Mouse (Mus musculus) stomach, postnatal 0 days (tissue): ENCODE data around the gene Bag3. TPM values are rescaled to one million over a fixed set of nuclear protein-coding genes. Genes with fewer than 3 reads are reported as not detected.
A peak's percentile ranks its signal among the peaks of the same experiment; 100 is the strongest.

Experiments
- ATAC-seq: fragments of 200-750 bp; cut with Nextera tagmentation; 2 replicates; pipeline ENCODE4 v1.8.0; 2017; ENCODE audit not compliant: low FRiP score, low TSS enrichment
- DNase-seq: peaks from one replicate; pipeline ENCODE4 v3.0.0-alpha.2; 2016; ENCODE audit warnings: low spot score
- H3K27ac ChIP-seq: fragments of 300-500 bp; sonication (generic); replicated peaks from 2 replicates; pipeline ENCODE4 v1.5.1; 2014; ENCODE audit warnings: mild to moderate bottlenecking, control low read depth
- H3K27me3 ChIP-seq: fragments of 300-500 bp; sonication (generic); 2 replicates; pipeline ENCODE4 v1.6.1; 2014; ENCODE audit warnings: low read length; ENCODE audit not compliant: control insufficient read depth, insufficient read depth
- H3K36me3 ChIP-seq: fragments of 300-500 bp; sonication (generic); 2 replicates; pipeline ENCODE4 v1.6.1; 2014; ENCODE audit warnings: low read length, mixed read lengths; ENCODE audit not compliant: control insufficient read depth, insufficient read depth
- H3K4me1 ChIP-seq: fragments of 300-500 bp; sonication (generic); replicated peaks from 2 replicates; pipeline ENCODE4 v1.6.1; 2014; ENCODE audit warnings: antibody characterized with exemption; ENCODE audit not compliant: control insufficient read depth, insufficient read depth
- H3K4me2 ChIP-seq: fragments of 300-500 bp; sonication (generic); replicated peaks from 2 replicates; pipeline ENCODE4 v1.6.1; 2014; ENCODE audit warnings: low read depth, mild to moderate bottlenecking, control low read depth, moderate library complexity
- H3K4me3 ChIP-seq: fragments of 300-500 bp; sonication (generic); 2 replicates; pipeline ENCODE4 v1.5.1; 2014; ENCODE audit warnings: low read depth, low read length, control low read depth
- H3K9ac ChIP-seq: fragments of 300-500 bp; sonication (generic); 2 replicates; pipeline ENCODE4 v1.6.1; 2014; ENCODE audit warnings: mild to moderate bottlenecking, low read length, control low read depth, mixed read lengths
- H3K9me3 ChIP-seq: fragments of 300-500 bp; sonication (generic); 2 replicates; pipeline ENCODE4 v1.6.1; 2016; ENCODE audit warnings: low read length; ENCODE audit not compliant: control insufficient read depth
- CTCF ChIP-seq: IDR thresholded peaks from 2 replicates; pipeline ENCODE4 v1.5.1; 2016; ENCODE audit warnings: antibody characterized with exemption, low read depth, mild to moderate bottlenecking, moderate library complexity
- EP300 ChIP-seq: optimal IDR thresholded peaks from 2 replicates; pipeline ENCODE3; 2016; ENCODE audit warnings: antibody characterized with exemption
- WGBS: fragments of 180-500 bp; shearing (Covaris S2); extraction: QIAGEN DNeasy Blood & Tissue Kit; methylation state at CpG from one replicate; pipeline ENCODE4 v1.1.7; 2014; 5-methylcytosine and 5-hydroxymethylcytosine counted together
- polyA plus RNA-seq: library from polyadenylated mRNA; unstranded; fragments of >200 nt; fragmentation: Nextera tagmentation; extraction: Ambion mirVana; gene quantifications from 2 replicates; pipeline ENCODE4 v1.2.1, GENCODE M21; 2015

The Bag3 gene
- polyA plus RNA-seq, 1 experiment from 2014 or later, result 17.7 TPM

- Histone ChIP-seq H3K9me3 (no peaks in the 10 kb centered on the region), H3K27ac (peak overlapping the region; percentile 99), H3K36me3 (no peaks in the 10 kb centered on the region), H3K4me2 (peak overlapping the region; percentile 80), H3K9ac (peak overlapping the region; percentile 98; the same call in 1 of the 2 replicates), H3K4me3 (peak overlapping the region; percentile 90), H3K4me1 (peaks cover 13% of the 10 kb centered on the region), H3K27me3 (no peaks in the 10 kb centered on the region)
- no peak for DNase-seq
- TF ChIP-seq EP300 (no peak), CTCF (no peak)
- ATAC-seq, result no peak
- WGBS, result 58% methylated on average over 3 of the region's 3 CpGs
Observed at GRCm38 (mm10) chr7:128524641-128525040, 1.2 kb downstream of the Bag3 start.

GRCm38 (mm10) chr7:128526611-128527010 is 3.2 kb downstream of the Bag3 start:
- Histone ChIP-seq H3K27ac (no peak overlapping the region), H3K4me1 (peaks cover 15% of the 10 kb centered on the region)

GRCm38 (mm10) chr7:128528596-128528995 is 5.2 kb downstream of the Bag3 start:
- H3K9me3 ChIP-seq, result no peaks in the 10 kb centered on the region
- no peaks in the 10 kb centered on the region for H3K27me3 ChIP-seq
- H3K27ac ChIP-seq, result peak overlapping the region; percentile 82
- H3K9ac ChIP-seq, result no peak overlapping the region
- H3K4me3 ChIP-seq, result no peak overlapping the region
- no peak for ATAC-seq
- H3K4me1 ChIP-seq, result peaks cover 27% of the 10 kb centered on the region
- H3K36me3 ChIP-seq, result no peaks in the 10 kb centered on the region
- no peak for DNase-seq
- TF ChIP-seq EP300, result no peak
- TF ChIP-seq CTCF, result no peak
- 55% methylated on average over 9 of the region's 9 CpGs for WGBS
- peak overlapping the region; percentile 23; the same call in 1 of the 2 replicates for H3K4me2 ChIP-seq

More at GRCm38 (mm10) chr7:128526611-128527010, 3.2 kb downstream of the Bag3 start:
- H3K27me3 ChIP-seq, result no peaks in the 10 kb centered on the region
- H3K9me3 ChIP-seq, result no peaks in the 10 kb centered on the region
- no peak for TF ChIP-seq CTCF
- no peak for TF ChIP-seq EP300
- H3K9ac ChIP-seq, result no peak overlapping the region
- ATAC-seq (no peak), DNase-seq (no peak)
- H3K4me3 ChIP-seq, result no peak overlapping the region
- WGBS, result 45% methylated on average over 6 of the region's 6 CpGs
- no peak overlapping the region for H3K4me2 ChIP-seq
- H3K36me3 ChIP-seq, result no peaks in the 10 kb centered on the region

GRCm38 (mm10) chr7:128529126-128529525 is 5.7 kb downstream of the Bag3 start:
- Histone ChIP-seq H3K36me3 (no peaks in the 10 kb centered on the region), H3K9me3 (no peaks in the 10 kb centered on the region), H3K27me3 (no peaks in the 10 kb centered on the region), H3K9ac (peak overlapping the region; percentile 32; the same call in 1 of the 2 replicates), H3K4me2 (no peak overlapping the region), H3K27ac (peak overlapping the region; percentile 82), H3K4me3 (no peak overlapping the region), H3K4me1 (peaks cover 28% of the 10 kb centered on the region)
- 35% methylated on average over 6 of the region's 6 CpGs for WGBS
- TF ChIP-seq EP300 (no peak), CTCF (no peak)
- ATAC-seq, result no peak
- DNase-seq, result no peak

GRCm38 (mm10) chr7:128529574-128530051 is 6.2 kb downstream of the Bag3 start:
- TF ChIP-seq EP300 (no peak), CTCF (no peak)
- no peaks in the 10 kb centered on the region for H3K27me3 ChIP-seq
- H3K9me3 ChIP-seq, result no peaks in the 10 kb centered on the region
- ATAC-seq, result peak; percentile 53; the same call in 1 of the 2 replicates
- 0 out of 2 replicates have a peak overlapping the region, but pooled peaks have one; percentile 4 for H3K4me2 ChIP-seq
- 13% methylated on average over 14 of the region's 14 CpGs for WGBS
- H3K4me3 ChIP-seq, result no peak overlapping the region
- peak overlapping the region; percentile 82 for H3K27ac ChIP-seq
- peak; percentile 47 for DNase-seq
- peak overlapping the region; percentile 32; the same call in 1 of the 2 replicates for H3K9ac ChIP-seq
- H3K4me1 ChIP-seq, result peaks cover 28% of the 10 kb centered on the region
- no peaks in the 10 kb centered on the region for H3K36me3 ChIP-seq

- no peak for DNase-seq
- ATAC-seq, result peak; percentile 7; the same call in 1 of the 2 replicates
- Histone ChIP-seq H3K9ac (no peak overlapping the region), H3K27ac (peak overlapping the region; percentile 56), H3K9me3 (no peaks in the 10 kb centered on the region), H3K4me3 (no peak overlapping the region), H3K4me2 (peak overlapping the region; percentile 23), H3K4me1 (peaks cover 32% of the 10 kb centered on the region), H3K36me3 (no peaks in the 10 kb centered on the region), H3K27me3 (no peaks in the 10 kb centered on the region)
- 41% methylated on average over 11 of the region's 11 CpGs for WGBS
- TF ChIP-seq EP300 (no peak), CTCF (no peak)
Observed at GRCm38 (mm10) chr7:128531031-128531430, 7.6 kb downstream of the Bag3 start.
